Mouse (Mus musculus): ENCODE results near the gene Apol7a.

DNA sequence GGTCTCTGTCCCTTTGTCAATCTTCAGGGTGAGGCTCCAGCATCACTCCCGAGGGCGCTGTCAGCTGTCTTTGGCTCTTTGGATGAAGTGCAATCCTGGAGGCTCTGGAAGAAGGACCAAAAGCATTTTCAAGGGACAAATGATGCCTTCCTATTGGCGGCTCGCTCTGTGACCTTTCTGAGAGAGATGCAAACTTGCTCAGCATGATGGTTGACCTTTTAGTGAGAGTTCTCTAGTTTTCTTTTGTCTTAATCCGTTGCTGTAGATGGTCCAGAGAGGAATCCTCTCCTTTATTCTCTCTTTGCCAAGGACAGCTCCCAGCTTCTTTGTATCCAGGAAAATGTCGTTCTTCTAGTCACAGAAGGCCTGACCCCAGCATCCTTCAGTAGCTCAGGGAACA is 39.8 kb downstream of the Apol7a start:
- no peak for TF ChIP-seq CTCF (conservative IDR thresholded peaks at IDR 0.05; ENCODE audit: insufficient read depth, insufficient read length, low read depth, low read length)
- TF ChIP-seq POLR2A (IDR thresholded peaks at IDR 0.05; ENCODE audit: low read depth, low read length), result no peak

All from kidney, adult 2 months (tissue).